Mouse (Mus musculus): ENCODE results near the gene Myo18a.
A peak's percentile ranks its signal among the peaks of the same experiment; 100 is the strongest.
"Not testable (repeated sequence)": the region's sequence is repeated elsewhere in the genome, so short reads cannot be mapped to it uniquely, and the experiment has no call there.

The Myo18a gene

GRCm38 (mm10) chr11:77762783-77763672 is at the start of gene Myo18a:
Gene Myo18a, plus strand, starts transcription at chr11:77763246.
- DNase-seq (ENCODE audit: low spot score in 2 of 2): peak; percentile 74 to 81

GRCm38 (mm10) chr11:77713736-77714135 is 49.3 kb upstream of the Myo18a start:
- no peak for DNase-seq (ENCODE audit: low spot score in 2 of 2)

GRCm38 (mm10) chr11:77719055-77719454 is 44.0 kb upstream of the Myo18a start:
- no peak for DNase-seq (ENCODE audit: low spot score in 2 of 2)

GRCm38 (mm10) chr11:77721389-77721788 is 41.7 kb upstream of the Myo18a start:
- no peak for DNase-seq (ENCODE audit: low spot score in 2 of 2)

- DNase-seq (ENCODE audit: low spot score in 2 of 2): no peak
These were observed 38.3 kb upstream of the Myo18a start for GRCm38 (mm10) chr11:77724766-77725165.

- no peak for DNase-seq (ENCODE audit: low spot score in 2 of 2)
These were observed 37.9 kb upstream of the Myo18a start, which contains the start of gene Cryba1 for GRCm38 (mm10) chr11:77725183-77725582. Gene Cryba1, minus strand, starts transcription at chr11:77725283.

GRCm38 (mm10) chr11:77728587-77728986 is 34.5 kb upstream of the Myo18a start:
- DNase-seq (ENCODE audit: low spot score in 2 of 2): no peak

- DNase-seq (ENCODE audit: low spot score in 2 of 2): peak; percentile 62 to 80
These were observed 25.8 kb upstream of the Myo18a start for GRCm38 (mm10) chr11:77737289-77737688.

- no peak for DNase-seq (ENCODE audit: low spot score in 2 of 2)
These were observed 24.5 kb upstream of the Myo18a start for GRCm38 (mm10) chr11:77738555-77738954.

GRCm38 (mm10) chr11:77743966-77744365 is 19.1 kb upstream of the Myo18a start:
- peak in 1 of 2 experiments; percentile 7 for DNase-seq (ENCODE audit: low spot score in 2 of 2)

GRCm38 (mm10) chr11:77746652-77747051 is 16.4 kb upstream of the Myo18a start:
- DNase-seq (ENCODE audit: low spot score in 2 of 2): no peak

GRCm38 (mm10) chr11:77747103-77747502 is 15.9 kb upstream of the Myo18a start:
- not testable (repeated sequence) for DNase-seq (ENCODE audit: low spot score in 2 of 2)

GRCm38 (mm10) chr11:77748996-77749395 is 14.1 kb upstream of the Myo18a start:
- no peak for DNase-seq (ENCODE audit: low spot score in 2 of 2)

GRCm38 (mm10) chr11:77752525-77752924 is 10.5 kb upstream of the Myo18a start:
- DNase-seq (ENCODE audit: low spot score in 2 of 2): no peak

- DNase-seq (ENCODE audit: low spot score in 2 of 2): no peak
These were observed 9.6 kb upstream of the Myo18a start for GRCm38 (mm10) chr11:77753469-77753868.

- no peak for DNase-seq (ENCODE audit: low spot score in 2 of 2)
These were observed 3.0 kb upstream of the Myo18a start for GRCm38 (mm10) chr11:77760031-77760430.

- peak; percentile 50 to 52 for DNase-seq (ENCODE audit: low spot score in 2 of 2)
These were observed 761 bp downstream of the Myo18a start for GRCm38 (mm10) chr11:77763673-77764340.

- DNase-seq (ENCODE audit: low spot score in 2 of 2): peak; percentile 68 to 87
These were observed 1.8 kb downstream of the Myo18a start for GRCm38 (mm10) chr11:77764694-77765458.

- peak in 1 of 2 experiments; percentile 8 for DNase-seq (ENCODE audit: low spot score in 2 of 2)
These were observed 2.4 kb downstream of the Myo18a start for GRCm38 (mm10) chr11:77765459-77765777.

GRCm38 (mm10) chr11:77766351-77767001 is 3.4 kb downstream of the Myo18a start:
- peak; percentile 39 to 54 for DNase-seq (ENCODE audit: low spot score in 2 of 2)

GRCm38 (mm10) chr11:77769496-77769895 is 6.5 kb downstream of the Myo18a start:
- DNase-seq (ENCODE audit: low spot score in 2 of 2): no peak

GRCm38 (mm10) chr11:77770346-77770745 is 7.3 kb downstream of the Myo18a start:
- DNase-seq (ENCODE audit: low spot score in 2 of 2): no peak
